Mouse (Mus musculus): ENCODE data around the gene Tssk6.

GRCm38 (mm10) chr8:69937466-69937865, 35.5 kb downstream of the Tssk6 start:
- TF ChIP-seq POLR2A (IDR thresholded peaks at IDR 0.05; ENCODE audit: insufficient read depth, low read depth, low read length) = no peak
- no peak for TF ChIP-seq EP300 (IDR thresholded peaks at IDR 0.05; ENCODE audit: insufficient read depth, low read depth, low read length)

All from heart, adult 2 months (tissue).